Mouse (Mus musculus): Measurements from ENCODE around the gene Nkx2-3. TPM values are rescaled to one million over a fixed set of nuclear protein-coding genes. Genes with fewer than 3 reads are reported as not detected.

Nkx2-3 gene
- not detected for total RNA-seq (2021)
- long read RNA-seq, experiment 1, result 0 reads
- long read RNA-seq, experiment 2, result 0 reads

GRCm38 (mm10) chr19:43612051-43612450 lies at the start of gene Nkx2-3:
Gene Nkx2-3, plus strand, starts transcription at chr19:43612325.
- DNase-seq, result peak in 1 of 2 experiments; percentile 21

- peak; percentile 12 to 28 for DNase-seq
Measured at GRCm38 (mm10) chr19:43563166-43563565, 49.0 kb upstream of the Nkx2-3 start.

- DNase-seq, result no peak
Measured at GRCm38 (mm10) chr19:43568298-43568697, 43.8 kb upstream of the Nkx2-3 start.

GRCm38 (mm10) chr19:43569133-43569532 lies 43.0 kb upstream of the Nkx2-3 start:
- DNase-seq, result no peak

- peak; percentile 81 to 85 for DNase-seq
Measured at GRCm38 (mm10) chr19:43570831-43571790, 41.0 kb upstream of the Nkx2-3 start.

GRCm38 (mm10) chr19:43579081-43579796 lies 32.9 kb upstream of the Nkx2-3 start:
- DNase-seq, result no peak

- no peak for DNase-seq
Measured at GRCm38 (mm10) chr19:43581185-43581584, 30.9 kb upstream of the Nkx2-3 start.

GRCm38 (mm10) chr19:43583192-43583591 lies 28.9 kb upstream of the Nkx2-3 start:
- no peak for DNase-seq

GRCm38 (mm10) chr19:43583595-43583994 lies 28.5 kb upstream of the Nkx2-3 start:
- no peak for DNase-seq

- DNase-seq, result peak; percentile 48 to 55
Measured at GRCm38 (mm10) chr19:43584788-43585187, 27.3 kb upstream of the Nkx2-3 start.

- DNase-seq, result no peak
Measured at GRCm38 (mm10) chr19:43592026-43592425, 20.1 kb upstream of the Nkx2-3 start.

GRCm38 (mm10) chr19:43596981-43597380 lies 15.1 kb upstream of the Nkx2-3 start:
- no peak for DNase-seq

- DNase-seq, result no peak
Measured at GRCm38 (mm10) chr19:43598741-43599660, 13.1 kb upstream of the Nkx2-3 start.

- no peak for DNase-seq
Measured at GRCm38 (mm10) chr19:43599776-43600544, 12.2 kb upstream of the Nkx2-3 start.

GRCm38 (mm10) chr19:43600545-43601331 lies 11.4 kb upstream of the Nkx2-3 start:
- DNase-seq, result no peak

- no peak for DNase-seq
Measured at GRCm38 (mm10) chr19:43601440-43601839, 10.7 kb upstream of the Nkx2-3 start.

- no peak for DNase-seq
Measured at GRCm38 (mm10) chr19:43601996-43602590, 10.0 kb upstream of the Nkx2-3 start.

- no peak for DNase-seq
Measured at GRCm38 (mm10) chr19:43603521-43603920, 8.6 kb upstream of the Nkx2-3 start.

GRCm38 (mm10) chr19:43604492-43605120 lies 7.5 kb upstream of the Nkx2-3 start:
- DNase-seq, result no peak
